Mouse (Mus musculus): Measurements from ENCODE around the gene Chn2. TPM values are rescaled to one million over a fixed set of nuclear protein-coding genes. Genes with fewer than 3 reads are reported as not detected.

Chn2 gene
- total and polyA plus RNA-seq, 3 experiments: not detected

- no peak for DNase-seq (ENCODE audit: extremely low read depth)
- H3K27ac ChIP-seq (ENCODE audit: insufficient read depth, low read depth): no peak overlapping the region
- peaks cover 0 to 13% of the 10 kb centered on the region in 2 experiments; a peak in 2 of 4 replicates for H3K4me1 ChIP-seq (ENCODE audit: control insufficient read depth in 1 of 2, insufficient read depth in 2 of 2)
Measured at GRCm38 (mm10) chr6:54056548-54057532, 17.5 kb downstream of the Chn2 start.

DNA sequence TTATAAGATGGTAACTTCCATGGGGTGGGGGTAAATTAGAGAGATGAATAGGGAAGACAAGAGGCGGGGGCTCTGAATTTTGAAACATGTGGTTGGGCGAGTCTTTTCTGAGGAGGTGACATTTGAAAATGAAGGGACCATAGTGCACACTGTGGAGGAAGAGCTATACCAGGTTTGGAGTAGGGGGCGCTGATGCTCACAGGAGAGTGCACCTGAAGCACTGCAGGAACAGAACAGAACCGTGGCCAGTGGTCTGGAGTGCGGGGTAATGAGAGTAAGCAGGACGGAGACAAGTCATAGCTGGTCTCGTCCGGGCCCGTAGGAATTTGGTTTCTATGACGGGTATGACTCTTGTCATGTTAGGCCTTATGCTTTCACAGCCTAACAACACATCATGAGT lies 18.3 kb downstream of the Chn2 start:
- Histone ChIP-seq H3K27me3 (replicated peaks) (no peaks in the 10 kb centered on the region), H3K4me3 (replicated peaks in 1 of 3; ENCODE audit: low read depth in 2 of 3, low read length in 2 of 3, poor library complexity in 1 of 3) (no peak overlapping the region), H3K9me3 (replicated peaks; ENCODE audit: low read length) (no peaks in the 10 kb centered on the region), H3K27ac (ENCODE audit: insufficient read depth, low read depth) (no peak overlapping the region), H3K79me2 (replicated peaks; ENCODE audit: control insufficient read depth, extremely low read depth, insufficient read depth, poor library complexity, severe bottlenecking) (no peaks in the 10 kb centered on the region), H3K9ac (ENCODE audit: insufficient read depth, low read depth) (no peak overlapping the region), H3K4me1 (ENCODE audit: control insufficient read depth in 1 of 2, insufficient read depth in 2 of 2) (peaks cover 0 to 13% of the 10 kb centered on the region in 2 experiments; a peak in 2 of 4 replicates), H3K4me2 (ENCODE audit: insufficient read depth, low read depth, poor library complexity, severe bottlenecking) (no peak overlapping the region), H3K36me3 (replicated peaks in 1 of 2; ENCODE audit: control insufficient read depth in 1 of 2, insufficient read depth in 1 of 2, low read length in 1 of 2) (no peaks in the 10 kb centered on the region)
- dilution Hi-C loops (cut with MboI; ENCODE audit: extremely low pct_ligation_motif_present, extremely low pct_unique_long_range_greater_than_20kb, low sequenced_read_pairs): no loop called here
- in situ Hi-C loops (cut with MboI; ENCODE audit: low pct_ligation_motif_present, low pct_unique_long_range_greater_than_20kb, low sequenced_read_pairs): no loop called here
- peak in 1 of 2 experiments; percentile 39; a peak in 2 of 4 replicates for TF ChIP-seq CTCF (conservative IDR thresholded peaks at IDR 0.05 in 1 of 2, IDR thresholded peaks at IDR 0.05 in 1 of 2; ENCODE audit: low read depth in 2 of 2, low read length in 2 of 2)
- TF ChIP-seq ZNF384 (IDR thresholded peaks at IDR 0.05; ENCODE audit: low read depth, low read length): no peak
- peak; percentile 22 for TF ChIP-seq RAD21 (IDR thresholded peaks at IDR 0.05; ENCODE audit: low read depth, low read length)
- no peak for TF ChIP-seq ELF1 (IDR thresholded peaks at IDR 0.05; ENCODE audit: low read depth, low read length)
- DNase-seq (ENCODE audit: extremely low read depth): no peak

More at GRCm38 (mm10) chr6:54056548-54057532, 17.5 kb downstream of the Chn2 start:
- Histone ChIP-seq H3K36me3 (replicated peaks in 1 of 2; ENCODE audit: control insufficient read depth in 1 of 2, insufficient read depth in 1 of 2, low read length in 1 of 2) (no peaks in the 10 kb centered on the region), H3K9me3 (replicated peaks; ENCODE audit: low read length) (no peaks in the 10 kb centered on the region), H3K27me3 (replicated peaks) (no peaks in the 10 kb centered on the region), H3K4me2 (ENCODE audit: insufficient read depth, low read depth, poor library complexity, severe bottlenecking) (no peak overlapping the region), H3K4me3 (replicated peaks in 1 of 3; ENCODE audit: low read depth in 2 of 3, low read length in 2 of 3, poor library complexity in 1 of 3) (no peak overlapping the region), H3K9ac (ENCODE audit: insufficient read depth, low read depth) (no peak overlapping the region), H3K79me2 (replicated peaks; ENCODE audit: control insufficient read depth, extremely low read depth, insufficient read depth, poor library complexity, severe bottlenecking) (no peaks in the 10 kb centered on the region)
- TF ChIP-seq USF1 (IDR thresholded peaks at IDR 0.05; ENCODE audit: low read depth, low read length): peak; percentile 71
- peak; percentile 52 for TF ChIP-seq BHLHE40 (IDR thresholded peaks at IDR 0.05; ENCODE audit: low read depth, low read length)
- no peak for TF ChIP-seq JUND (conservative IDR thresholded peaks at IDR 0.05; ENCODE audit: low read depth, low read length)
- peak; percentile 77 for TF ChIP-seq USF2 (conservative IDR thresholded peaks at IDR 0.05; ENCODE audit: low read depth, low read length)
- in situ Hi-C loops (cut with MboI; ENCODE audit: low pct_ligation_motif_present, low pct_unique_long_range_greater_than_20kb, low sequenced_read_pairs): no loop called here
- dilution Hi-C loops (cut with MboI; ENCODE audit: extremely low pct_ligation_motif_present, extremely low pct_unique_long_range_greater_than_20kb, low sequenced_read_pairs): no loop called here

DNA sequence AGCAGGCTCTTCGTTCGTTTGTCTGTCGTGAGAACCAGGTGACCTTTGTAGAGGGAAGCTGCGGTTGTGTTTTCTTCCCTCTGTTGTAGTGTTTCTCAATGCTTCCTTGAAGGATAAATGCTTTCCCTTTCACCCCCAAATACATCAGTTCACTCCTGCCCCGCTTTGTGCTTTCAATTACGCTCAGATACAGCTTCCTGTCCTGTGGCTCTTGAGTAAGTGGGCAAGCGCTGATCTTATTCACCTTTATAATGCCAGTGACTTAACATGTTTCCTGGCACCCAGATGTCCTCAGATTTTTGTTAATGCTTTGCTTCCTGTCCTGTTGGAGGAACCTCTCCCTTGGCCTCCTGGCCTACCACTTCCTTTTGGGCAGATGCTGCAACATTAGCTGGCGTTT lies 19.5 kb downstream of the Chn2 start:
- no peak for DNase-seq (ENCODE audit: extremely low read depth)
- Histone ChIP-seq H3K27me3 (replicated peaks) (no peaks in the 10 kb centered on the region), H3K27ac (ENCODE audit: insufficient read depth, low read depth) (no peak overlapping the region), H3K4me1 (ENCODE audit: control insufficient read depth in 1 of 2, insufficient read depth in 2 of 2) (peaks cover 0 to 13% of the 10 kb centered on the region in 2 experiments; a peak in 2 of 4 replicates), H3K9me3 (replicated peaks; ENCODE audit: low read length) (no peaks in the 10 kb centered on the region), H3K79me2 (replicated peaks; ENCODE audit: control insufficient read depth, extremely low read depth, insufficient read depth, poor library complexity, severe bottlenecking) (no peaks in the 10 kb centered on the region), H3K36me3 (replicated peaks in 1 of 2; ENCODE audit: control insufficient read depth in 1 of 2, insufficient read depth in 1 of 2, low read length in 1 of 2) (no peaks in the 10 kb centered on the region), H3K9ac (ENCODE audit: insufficient read depth, low read depth) (no peak overlapping the region), H3K4me2 (ENCODE audit: insufficient read depth, low read depth, poor library complexity, severe bottlenecking) (no peak overlapping the region), H3K4me3 (replicated peaks in 1 of 3; ENCODE audit: low read depth in 2 of 3, low read length in 2 of 3, poor library complexity in 1 of 3) (no peak overlapping the region)
- in situ Hi-C loops (cut with MboI; ENCODE audit: low pct_ligation_motif_present, low pct_unique_long_range_greater_than_20kb, low sequenced_read_pairs) (no loop called here), dilution Hi-C loops (cut with MboI; ENCODE audit: extremely low pct_ligation_motif_present, extremely low pct_unique_long_range_greater_than_20kb, low sequenced_read_pairs) (no loop called here)
- no peak for TF ChIP-seq TCF12 (IDR thresholded peaks at IDR 0.05; ENCODE audit: low read depth, low read length)
- no peak for TF ChIP-seq USF1 (IDR thresholded peaks at IDR 0.05; ENCODE audit: low read depth, low read length)
